In the genomic region with DNA sequence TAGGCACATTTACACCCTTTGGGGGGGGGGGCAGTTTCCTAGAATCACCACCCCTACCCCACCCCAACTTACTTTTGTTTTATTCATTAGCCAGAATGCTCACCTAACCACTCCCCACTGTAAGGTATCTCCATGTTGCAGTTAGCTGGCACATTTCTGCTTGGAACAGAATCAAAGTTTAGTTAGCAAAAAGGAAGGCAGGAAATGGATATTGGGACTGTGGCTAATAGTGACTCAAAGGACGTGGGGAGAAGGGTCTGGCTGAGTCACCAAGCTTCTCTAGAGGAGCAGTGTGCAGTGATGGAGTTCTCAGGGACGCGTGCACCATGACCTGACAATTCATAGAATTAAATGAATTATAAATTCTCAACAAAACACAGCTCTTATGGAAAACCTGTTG, we compare ENCODE assay signal across 17 mouse cellular contexts. TPM values are rescaled to one million over a fixed set of nuclear protein-coding genes. Genes with fewer than 3 reads are reported as not detected.
DNase-seq lines count a peak whose midpoint lies in the region; ATAC-seq lines count a peak whose summit lies in the region.
"Had no signal": no experiment of that assay in that cellular context is flagged by ENCODE, and none has a peak within 500 bp of the region (broad histone marks: within the 10 kb centered on the region; RNA-seq: fewer than 3 reads in every experiment).

No protein-coding gene starts in this region.

- no peak overlapping the region for H3K27ac ChIP-seq in midbrain, embryonic 11.5 days (ENCODE audit: low read depth, low read length)
- no peak overlapping the region for H3K27ac ChIP-seq in midbrain, embryonic 15.5 days
- H3K27ac ChIP-seq in embryonic facial prominence, embryonic 14.5 days (replicated peaks; ENCODE audit: low read depth, low read length) = 0 out of 2 replicates have a peak overlapping the region, but pooled peaks have one; percentile 1
- H3K27ac ChIP-seq in forebrain, embryonic 14.5 days (ENCODE audit: low read depth, low read length) = no peak overlapping the region
- H3K27ac ChIP-seq: hindbrain, embryonic 10.5 days; limb, embryonic 15.5 days; liver, embryonic 15.5 days had no signal

- H3K27me3 ChIP-seq in midbrain, embryonic 11.5 days (ENCODE audit: control insufficient read depth, insufficient read depth, low read length) = no peaks in the 10 kb centered on the region
- no peaks in the 10 kb centered on the region for H3K27me3 ChIP-seq in midbrain, embryonic 15.5 days (replicated peaks)
- H3K27me3 ChIP-seq in embryonic facial prominence, embryonic 14.5 days (replicated peaks; ENCODE audit: control insufficient read depth, insufficient read depth, low read length) = no peaks in the 10 kb centered on the region
- no peaks in the 10 kb centered on the region for H3K27me3 ChIP-seq in forebrain, embryonic 14.5 days (replicated peaks; ENCODE audit: control insufficient read depth, insufficient read depth, low read length)
- H3K27me3 ChIP-seq: limb, embryonic 15.5 days; liver, embryonic 15.5 days; neural tube, embryonic 15.5 days; Patski had no signal

- H3K4me2 ChIP-seq in midbrain, embryonic 11.5 days = no peak overlapping the region
- no peak overlapping the region for H3K4me2 ChIP-seq in midbrain, embryonic 15.5 days
- no peak overlapping the region for H3K4me2 ChIP-seq in embryonic facial prominence, embryonic 14.5 days (ENCODE audit: low read depth, low read length)
- H3K4me2 ChIP-seq in forebrain, embryonic 14.5 days (ENCODE audit: low read length) = no peak overlapping the region
- H3K4me2 ChIP-seq: limb, embryonic 15.5 days; liver, embryonic 15.5 days; neural tube, embryonic 15.5 days had no signal

- no peak for ATAC-seq in midbrain, embryonic 11.5 days (ENCODE audit: low FRiP score)
- ATAC-seq in midbrain, embryonic 15.5 days (replicated peaks) = no peak
- no peak for ATAC-seq in embryonic facial prominence, embryonic 14.5 days (ENCODE audit: low read depth)
- no peak for ATAC-seq in forebrain, embryonic 14.5 days
- ATAC-seq: midbrain, embryonic 16.5 days; Patski had no signal

- no peaks in the 10 kb centered on the region for H3K36me3 ChIP-seq in midbrain, embryonic 11.5 days (ENCODE audit: control insufficient read depth, insufficient read depth, low read length)
- H3K36me3 ChIP-seq in midbrain, embryonic 15.5 days (replicated peaks) = no peaks in the 10 kb centered on the region
- H3K36me3 ChIP-seq in embryonic facial prominence, embryonic 14.5 days (ENCODE audit: control insufficient read depth, insufficient read depth, low read length) = no peaks in the 10 kb centered on the region
- H3K36me3 ChIP-seq in forebrain, embryonic 14.5 days (ENCODE audit: control insufficient read depth, insufficient read depth, low read length) = no peaks in the 10 kb centered on the region
- H3K36me3 ChIP-seq: limb, embryonic 15.5 days; neural tube, embryonic 15.5 days had no signal

- no peaks in the 10 kb centered on the region for H3K4me1 ChIP-seq in midbrain, embryonic 11.5 days (ENCODE audit: control insufficient read depth, insufficient read depth, low read length)
- no peaks in the 10 kb centered on the region for H3K4me1 ChIP-seq in midbrain, embryonic 15.5 days
- 0 out of 2 replicates have a peak, but pooled peaks cover 6% of the 10 kb centered on the region for H3K4me1 ChIP-seq in embryonic facial prominence, embryonic 14.5 days (ENCODE audit: control insufficient read depth, insufficient read depth, low read length)
- H3K4me1 ChIP-seq in forebrain, embryonic 14.5 days (ENCODE audit: control insufficient read depth, insufficient read depth, low read length) = peaks cover 8% of the 10 kb centered on the region; the same call in 1 of the 2 replicates
- H3K4me1 ChIP-seq: liver, embryonic 15.5 days had no signal

- DNase-seq in heart, adult 11 months = peak; percentile 64
- no peak for DNase-seq in heart, postnatal 4 days
- peak; percentile 79 for DNase-seq in midbrain, embryonic 11.5 days (ENCODE audit: low spot score, missing footprints)
- DNase-seq in embryonic facial prominence, embryonic 14.5 days (ENCODE audit: low spot score) = no peak
- DNase-seq in forebrain, embryonic 14.5 days (ENCODE audit: low spot score) = no peak
- DNase-seq in adipocyte (ENCODE audit: low spot score) = no peak
- DNase-seq: cerebellum, adult 9-10 months; gastrocnemius, postnatal 25 days; kidney, postnatal 25 days; thymus, adult 2 months had no signal

- H3K9ac ChIP-seq in midbrain, embryonic 11.5 days (ENCODE audit: low read length) = no peak overlapping the region
- H3K9ac ChIP-seq in midbrain, embryonic 15.5 days = no peak overlapping the region
- H3K9ac ChIP-seq in embryonic facial prominence, embryonic 14.5 days (ENCODE audit: low read depth, low read length) = no peak overlapping the region
- H3K9ac ChIP-seq in forebrain, embryonic 14.5 days (ENCODE audit: low read length) = no peak overlapping the region
- H3K9ac ChIP-seq: limb, embryonic 15.5 days; liver, embryonic 15.5 days; neural tube, embryonic 15.5 days had no signal

- H3K9me3 ChIP-seq in midbrain, embryonic 11.5 days (ENCODE audit: control insufficient read depth, low read length) = no peaks in the 10 kb centered on the region
- H3K9me3 ChIP-seq in midbrain, embryonic 15.5 days = no peaks in the 10 kb centered on the region
- no peaks in the 10 kb centered on the region for H3K9me3 ChIP-seq in embryonic facial prominence, embryonic 14.5 days (ENCODE audit: control insufficient read depth, low read length)
- H3K9me3 ChIP-seq in forebrain, embryonic 14.5 days (replicated peaks; ENCODE audit: control insufficient read depth, low read length) = no peaks in the 10 kb centered on the region
- H3K9me3 ChIP-seq: hindbrain, embryonic 10.5 days; limb, embryonic 15.5 days; liver, embryonic 15.5 days; neural tube, embryonic 15.5 days had no signal

- H3K4me3 ChIP-seq in midbrain, embryonic 11.5 days (ENCODE audit: low read depth, low read length) = no peak overlapping the region
- H3K4me3 ChIP-seq in midbrain, embryonic 15.5 days = no peak overlapping the region
- no peak overlapping the region for H3K4me3 ChIP-seq in embryonic facial prominence, embryonic 14.5 days (ENCODE audit: low read depth, low read length)
- H3K4me3 ChIP-seq in forebrain, embryonic 14.5 days (ENCODE audit: low read depth, low read length) = no peak overlapping the region
- H3K4me3 ChIP-seq: hindbrain, embryonic 10.5 days; limb, embryonic 15.5 days; liver, embryonic 15.5 days; neural tube, embryonic 15.5 days had no signal

- WGBS in midbrain, embryonic 11.5 days = 93% methylated on average over 3 of the region's 3 CpGs
- 82% methylated on average over 3 of the region's 3 CpGs for WGBS in midbrain, embryonic 15.5 days
- 80% methylated on average over 3 of the region's 3 CpGs for WGBS in embryonic facial prominence, embryonic 14.5 days
- 87% methylated on average over 3 of the region's 3 CpGs for WGBS in forebrain, embryonic 14.5 days

RNA-seq across cellular contexts. Expression of gene Has3, which starts 50.5 kb away (rescaled TPM):
- 1 to 10 TPM; 1.3 to 2.4 TPM for total RNA-seq in heart, postnatal 4 days (2021)
- polyA plus RNA-seq in midbrain, embryonic 11.5 days (2014; fragmentation: Nextera tagmentation; extraction: Ambion mirVana) = 0.10 and 0.14 TPM in 2 replicates
- 1.3 and 1.4 TPM in 2 replicates for polyA plus RNA-seq in midbrain, embryonic 15.5 days (2015; fragmentation: Nextera tagmentation; extraction: Ambion mirVana)
- 0.70 and 0.77 TPM in 2 replicates for polyA plus RNA-seq in embryonic facial prominence, embryonic 14.5 days (2014; fragmentation: Nextera tagmentation; extraction: Ambion mirVana)
- polyA plus RNA-seq in forebrain, embryonic 14.5 days (2014; fragmentation: Nextera tagmentation; extraction: Ambion mirVana) = 1.4 and 1.8 TPM in 2 replicates

Comparison
In these comparisons a context has a peak if more than half of its experiments do, and no peak if none do; other contexts are left out.
1. DNase-seq: peak in heart, adult 11 months (single experiment) and midbrain, embryonic 11.5 days (single experiment); none in heart, postnatal 4 days (single experiment), embryonic facial prominence, embryonic 14.5 days (single experiment), forebrain, embryonic 14.5 days (single experiment) and adipocyte (single experiment).